Mouse (Mus musculus) granulocyte monocyte progenitor cell, adult 5-6 weeks (primary cell): ENCODE data around the gene Sfr1. TPM values are rescaled to one million over a fixed set of nuclear protein-coding genes. Genes with fewer than 3 reads are reported as not detected.
A peak's percentile ranks its signal among the peaks of the same experiment; 100 is the strongest.

ENCODE experiments used
- ATAC-seq: replicated peaks from 2 replicates; pipeline ENCODE4 v1.8.0; 2016; ENCODE audit warnings: mild to moderate bottlenecking, moderate TSS enrichment, inconsistent platforms; ENCODE audit not compliant: poor library complexity, severe bottlenecking
- total RNA-seq, 2 experiments: library from RNA; stranded (forward) in 1 of 2; stranded (reverse) in 1 of 2; fragments of 200-712, 200-1000 nt in 1 of 2; fragments of >200 nt in 1 of 2; fragmentation: Nextera tagmentation in 1 of 2; gene quantifications; 2 replicates each; pipeline ENCODE4 v1.2.3; 2014 to 2017

Gene Sfr1
- total RNA-seq, 2 experiments from 2014 or later, result 85.9 to 165 TPM

GRCm38 (mm10) chr19:47748950-47749349 lies 17.5 kb downstream of the Sfr1 start:
- no peak for ATAC-seq

- no peak for ATAC-seq
Measured at GRCm38 (mm10) chr19:47750391-47750790, 18.9 kb downstream of the Sfr1 start.

- no peak for ATAC-seq
Measured at GRCm38 (mm10) chr19:47752456-47752855, 21.0 kb downstream of the Sfr1 start.

- ATAC-seq, result no peak
Measured at GRCm38 (mm10) chr19:47753921-47754320, 22.4 kb downstream of the Sfr1 start.

- ATAC-seq, result peak; percentile 77
Measured at GRCm38 (mm10) chr19:47754931-47755330, 23.4 kb downstream of the Sfr1 start.

GRCm38 (mm10) chr19:47755625-47756024 lies 24.1 kb downstream of the Sfr1 start:
- no peak for ATAC-seq

- no peak for ATAC-seq
Measured at GRCm38 (mm10) chr19:47777847-47778246, 46.4 kb downstream of the Sfr1 start.

GRCm38 (mm10) chr19:47780145-47780544 lies 48.7 kb downstream of the Sfr1 start:
- ATAC-seq, result no peak

GRCm38 (mm10) chr19:47780972-47781371 lies 49.5 kb downstream of the Sfr1 start:
- no peak for ATAC-seq

- ATAC-seq, result no peak
Measured at GRCm38 (mm10) chr19:47783898-47784297, 52.4 kb downstream of the Sfr1 start.

Other genes starting within 250 kb of the Sfr1 start
- 2.6 and 5.5 TPM in 2 replicates for gene Stn1, start 194.2 kb upstream of the Sfr1 start, total RNA-seq (2014; fragmentation: Nextera tagmentation)
- 5.5 and 7.1 TPM in 2 replicates for gene Stn1, start 194.2 kb upstream of the Sfr1 start, total RNA-seq (2017)
- 98.3 and 101 TPM in 2 replicates for gene Slk, start 152.0 kb upstream of the Sfr1 start, total RNA-seq (2014; fragmentation: Nextera tagmentation)
- gene Slk, start 152.0 kb upstream of the Sfr1 start, total RNA-seq (2017), result 158 and 172 TPM in 2 replicates
- not detected in 2 replicates for gene Col17a1, start 39.6 kb upstream of the Sfr1 start, total RNA-seq (2014; fragmentation: Nextera tagmentation)
- 0.22 TPM in 1 of 2 replicates, not detected in the other for gene Col17a1, start 39.6 kb upstream of the Sfr1 start, total RNA-seq (2017)
- gene Gsto1, start 123.3 kb downstream of the Sfr1 start, total RNA-seq (2014; fragmentation: Nextera tagmentation), result 317 and 338 TPM in 2 replicates
- gene Gsto1, start 123.3 kb downstream of the Sfr1 start, total RNA-seq (2017), result 215 and 219 TPM in 2 replicates
- gene Gsto2, start 133.9 kb downstream of the Sfr1 start, total RNA-seq (2014; fragmentation: Nextera tagmentation), result not detected in 2 replicates
- gene Gsto2, start 133.9 kb downstream of the Sfr1 start, total RNA-seq (2017), result not detected in 2 replicates
- gene Cfap43, start 187.6 kb downstream of the Sfr1 start, total RNA-seq (2014; fragmentation: Nextera tagmentation), result not detected in 2 replicates
- gene Cfap43, start 187.6 kb downstream of the Sfr1 start, total RNA-seq (2017), result 0.05 TPM in 1 of 2 replicates, not detected in the other
- gene Itprip, start 187.6 kb downstream of the Sfr1 start, total RNA-seq (2014; fragmentation: Nextera tagmentation), result 18.2 and 19.1 TPM in 2 replicates
- 15.8 and 16.7 TPM in 2 replicates for gene Itprip, start 187.6 kb downstream of the Sfr1 start, total RNA-seq (2017)
- not detected in 2 replicates for gene Cfap58, start 206.0 kb downstream of the Sfr1 start, total RNA-seq (2014; fragmentation: Nextera tagmentation)
- not detected in 2 replicates for gene Cfap58, start 206.0 kb downstream of the Sfr1 start, total RNA-seq (2017)